ENCODE assay signal across 20 mouse cellular contexts in genomic region chr5:36942446-36942845, GRCm38 (mm10). TPM values are rescaled to one million over a fixed set of nuclear protein-coding genes. Genes with fewer than 3 reads are reported as not detected.
A peak's percentile ranks its signal among the peaks of the same experiment; 100 is the strongest.
DNase-seq lines count a peak whose midpoint lies in the region; ATAC-seq and TF ChIP-seq lines count a peak whose summit lies in the region.
"Had no signal": no experiment of that assay in that cellular context is flagged by ENCODE, and none has a peak within 500 bp of the region (broad histone marks: within the 10 kb centered on the region; RNA-seq: fewer than 3 reads in every experiment).

No protein-coding gene starts in this region.

- H3K9me3 ChIP-seq in stomach, postnatal 0 days (ENCODE audit: control insufficient read depth, low read length) = no peaks in the 10 kb centered on the region
- H3K9me3 ChIP-seq: embryonic facial prominence, embryonic 13.5 days; heart, embryonic 13.5 days; hindbrain, embryonic 15.5 days; lung, embryonic 15.5 days; midbrain, embryonic 12.5 days; neural tube, embryonic 13.5 days; stomach, embryonic 15.5 days had no signal

- DNase-seq in layer of hippocampus, adult 2 months (ENCODE audit: low spot score in 2 of 2) = no peak
- no peak for DNase-seq in layer of hippocampus, adult 11-12 months (ENCODE audit: low spot score)
- DNase-seq in testis, postnatal 10 days (ENCODE audit: low spot score) = no peak
- DNase-seq in R1 (ENCODE audit: low read depth, low spot score) = peak; percentile 32
- no peak for DNase-seq in stomach, postnatal 0 days (ENCODE audit: low spot score)
- DNase-seq in natural killer cell, adult 2 months (ENCODE audit: low spot score in 2 of 2) = no peak
- DNase-seq: cerebellum, adult 9-11 months; heart, postnatal 36 days; kidney, adult 11 months; thymus, postnatal 14 days had no signal

- no peaks in the 10 kb centered on the region for H3K4me1 ChIP-seq in testis, adult 2 months (ENCODE audit: control insufficient read depth, insufficient read depth, low read length)
- no peaks in the 10 kb centered on the region for H3K4me1 ChIP-seq in stomach, postnatal 0 days (replicated peaks; ENCODE audit: control insufficient read depth, insufficient read depth)
- H3K4me1 ChIP-seq: embryonic facial prominence, embryonic 13.5 days; heart, embryonic 13.5 days; lung, embryonic 15.5 days; stomach, embryonic 15.5 days had no signal

- TF ChIP-seq EP300 in stomach, postnatal 0 days (optimal IDR thresholded peaks at IDR 0.05) = no peak

- no peak overlapping the region for H3K4me3 ChIP-seq in layer of hippocampus, adult 2 months
- H3K4me3 ChIP-seq in testis, adult 2 months (ENCODE audit: control insufficient read depth, low read depth, low read length) = no peak overlapping the region
- H3K4me3 ChIP-seq in stomach, postnatal 0 days (ENCODE audit: low read depth, low read length) = no peak overlapping the region
- H3K4me3 ChIP-seq: embryonic facial prominence, embryonic 13.5 days; heart, embryonic 13.5 days; hindbrain, embryonic 15.5 days; lung, embryonic 15.5 days; midbrain, embryonic 12.5 days; neural tube, embryonic 13.5 days; stomach, embryonic 15.5 days had no signal

- ATAC-seq in stomach, postnatal 0 days (ENCODE audit: low FRiP score, low TSS enrichment) = no peak
- ATAC-seq: forebrain, embryonic 16.5 days had no signal

- H3K9ac ChIP-seq in stomach, postnatal 0 days (ENCODE audit: low read length) = no peak overlapping the region
- H3K9ac ChIP-seq: embryonic facial prominence, embryonic 13.5 days; heart, embryonic 13.5 days; hindbrain, embryonic 15.5 days; lung, embryonic 15.5 days; midbrain, embryonic 12.5 days; neural tube, embryonic 13.5 days; stomach, embryonic 15.5 days had no signal

- no peak overlapping the region for H3K4me2 ChIP-seq in stomach, postnatal 0 days (replicated peaks; ENCODE audit: low read depth)
- H3K4me2 ChIP-seq: embryonic facial prominence, embryonic 13.5 days; heart, embryonic 13.5 days; hindbrain, embryonic 15.5 days; lung, embryonic 15.5 days; midbrain, embryonic 12.5 days; neural tube, embryonic 13.5 days; stomach, embryonic 15.5 days had no signal

- peak; percentile 65 for TF ChIP-seq CTCF in layer of hippocampus, adult 2 months (conservative IDR thresholded peaks at IDR 0.05)
- TF ChIP-seq CTCF in testis, adult 2 months (IDR thresholded peaks at IDR 0.05; ENCODE audit: control insufficient read depth, insufficient read depth, insufficient replicate concordance, low read depth, low read length) = peak; percentile 61; the same call in 1 of the 2 replicates
- peak; percentile 26; the same call in 1 of the 2 replicates for TF ChIP-seq CTCF in stomach, postnatal 0 days (IDR thresholded peaks at IDR 0.05; ENCODE audit: low read depth)

- WGBS in stomach, postnatal 0 days = 91% methylated on average over 2 of the region's 2 CpGs

- no peak overlapping the region for H3K27ac ChIP-seq in layer of hippocampus, adult 2 months
- H3K27ac ChIP-seq in testis, adult 2 months (ENCODE audit: control insufficient read depth, insufficient read depth, low read depth, low read length) = no peak overlapping the region
- no peak overlapping the region for H3K27ac ChIP-seq in stomach, postnatal 0 days (replicated peaks)
- H3K27ac ChIP-seq: embryonic facial prominence, embryonic 13.5 days; heart, embryonic 13.5 days; hindbrain, embryonic 15.5 days; lung, embryonic 15.5 days; macrophage; midbrain, embryonic 12.5 days; neural tube, embryonic 13.5 days; stomach, embryonic 15.5 days had no signal

- no peaks in the 10 kb centered on the region for H3K27me3 ChIP-seq in testis, adult 2 months (ENCODE audit: control insufficient read depth, insufficient read depth, low read length)
- H3K27me3 ChIP-seq in stomach, postnatal 0 days (ENCODE audit: control insufficient read depth, insufficient read depth, low read length) = no peaks in the 10 kb centered on the region
- H3K27me3 ChIP-seq: embryonic facial prominence, embryonic 13.5 days; hindbrain, embryonic 15.5 days; lung, embryonic 15.5 days; midbrain, embryonic 12.5 days; neural tube, embryonic 13.5 days; stomach, embryonic 15.5 days had no signal

- no peaks in the 10 kb centered on the region for H3K36me3 ChIP-seq in testis, adult 2 months (ENCODE audit: control insufficient read depth, insufficient read depth, low read length)
- H3K36me3 ChIP-seq in stomach, postnatal 0 days (ENCODE audit: control insufficient read depth, insufficient read depth, low read length) = no peaks in the 10 kb centered on the region
- H3K36me3 ChIP-seq: embryonic facial prominence, embryonic 13.5 days; heart, embryonic 13.5 days; lung, embryonic 15.5 days; midbrain, embryonic 12.5 days; stomach, embryonic 15.5 days had no signal

- TF ChIP-seq POLR2A in testis, adult 2 months (IDR thresholded peaks at IDR 0.05; ENCODE audit: control insufficient read depth, low read depth, low read length) = no peak

RNA-seq across cellular contexts. Expression of gene Wfs1, which starts 46.6 kb away (rescaled TPM):
- total RNA-seq in layer of hippocampus, adult 2 months (2021) = 100 to 1,000 TPM; 133 to 144 TPM
- 1.6 and 1.9 TPM in 2 replicates for polyA plus RNA-seq in testis, adult 2 months (2012; rRNA removed)
- polyA plus RNA-seq in stomach, postnatal 0 days (2015; fragmentation: Nextera tagmentation; extraction: Ambion mirVana) = 7.6 and 8.5 TPM in 2 replicates
